Mouse (Mus musculus): ENCODE measurements around the gene Efna5. TPM values are rescaled to one million over a fixed set of nuclear protein-coding genes. Genes with fewer than 3 reads are reported as not detected.

Gene Efna5
- polyA plus RNA-seq (2021): 18.6 TPM

DNA sequence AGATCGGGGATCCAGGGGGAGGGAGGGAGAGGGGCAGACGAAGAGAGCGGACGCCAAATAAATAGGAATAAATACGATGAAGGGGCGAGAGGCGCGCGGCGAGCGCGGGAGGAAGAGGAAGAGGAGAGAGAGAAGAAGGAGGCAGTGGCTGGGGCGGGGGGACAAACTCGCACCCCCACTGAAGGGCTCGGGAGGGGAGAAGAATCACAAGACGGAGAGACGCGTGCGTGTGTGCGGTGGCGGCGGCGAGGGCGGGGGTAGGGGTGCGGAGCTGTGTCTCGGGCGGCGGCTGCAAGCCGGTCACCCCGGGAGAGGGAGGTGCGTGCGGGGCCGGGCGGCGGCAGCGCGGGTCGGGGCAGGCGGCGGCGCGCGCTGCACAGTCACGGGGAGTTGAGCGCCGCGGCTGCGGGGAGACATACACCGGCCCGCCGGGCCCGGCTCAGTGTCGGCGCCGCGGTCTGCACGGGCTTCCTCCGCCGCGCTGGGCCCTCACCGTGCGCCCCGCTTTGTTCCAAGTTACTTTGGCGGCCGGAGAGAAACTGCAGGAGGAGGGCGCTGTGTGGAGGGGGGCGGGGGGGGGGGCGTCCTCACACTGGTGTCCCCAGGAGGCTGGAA, at the start of gene Efna5:
Efna5 (minus strand) TSS at position 142 of the 615 bp plus-strand sequence.
- no peak for DNase-seq (ENCODE audit: low read depth, low spot score)
- CTCF ChIA-PET: no interaction called here
- in situ Hi-C loops (cut with MboI; ENCODE audit: low pct_unique_long_range_greater_than_20kb): loop anchor here (10.0 kb wide), 1 partner anchor 576 kb away; no protein-coding TSS in a partner anchor
- no peak for TF ChIP-seq CTCF (IDR thresholded peaks at IDR 0.05)
- no peaks in the 10 kb centered on the region for H3K27me3 ChIP-seq
- POLR2A ChIA-PET: no interaction called here
- ATAC-seq: peak; percentile 4

GRCm38 (mm10) chr17:62915304-62915703, 34.2 kb upstream of the Efna5 start:
- ATAC-seq: no peak
- ChIA-PET POLR2A (no interaction called here), CTCF (no interaction called here)
- H3K27me3 ChIP-seq: peaks cover 30% of the 10 kb centered on the region
- no peak for DNase-seq (ENCODE audit: low read depth, low spot score)
- TF ChIP-seq CTCF (IDR thresholded peaks at IDR 0.05): no peak
- in situ Hi-C loops (cut with MboI; ENCODE audit: low pct_unique_long_range_greater_than_20kb): no loop called here

DNA sequence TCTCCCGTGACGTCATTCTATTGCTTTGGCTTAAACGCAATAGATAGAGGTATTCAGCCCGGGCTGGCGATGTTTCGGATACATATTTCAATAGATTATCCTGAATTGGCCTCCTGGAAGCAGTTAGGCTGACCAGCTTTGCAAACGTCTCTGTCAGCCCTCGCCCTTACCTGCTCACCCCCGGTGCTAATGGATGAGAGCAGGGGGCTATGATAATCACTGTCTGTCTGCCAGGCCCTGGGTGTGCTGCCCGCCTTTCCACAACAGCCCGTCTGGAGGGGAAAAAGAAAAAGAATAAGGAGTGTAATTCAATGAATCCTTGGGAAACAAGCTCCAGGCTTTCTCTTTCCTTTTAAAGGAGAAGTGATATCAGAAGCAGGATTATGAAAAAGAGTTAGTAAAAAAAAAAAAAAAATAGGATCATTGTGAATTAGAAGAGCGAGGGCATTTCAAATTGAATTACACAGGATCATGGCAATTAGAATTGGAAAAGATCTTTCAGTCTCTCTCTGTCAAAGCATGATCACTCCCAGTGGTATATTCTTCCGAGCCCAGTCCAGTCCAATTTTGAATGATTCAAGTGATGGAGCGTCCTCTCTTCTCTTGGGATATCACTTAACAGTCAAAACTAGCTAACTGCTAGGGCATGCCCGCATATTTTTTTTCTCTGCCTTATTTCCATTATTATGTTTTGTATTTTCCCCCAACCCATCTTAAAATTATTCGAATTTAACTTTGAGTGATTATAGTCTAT, 24.8 kb upstream of the Efna5 start:
- peaks cover 44% of the 10 kb centered on the region for H3K27me3 ChIP-seq
- no peak for DNase-seq (ENCODE audit: low read depth, low spot score)
- ATAC-seq: no peak
- in situ Hi-C loops (cut with MboI; ENCODE audit: low pct_unique_long_range_greater_than_20kb): no loop called here
- ChIA-PET CTCF (no interaction called here), POLR2A (interaction anchor here (0.7 kb wide), 1 partner anchor 482 kb away, joined by 4 read pairs; no protein-coding TSS in a partner anchor)
- no peak for TF ChIP-seq CTCF (IDR thresholded peaks at IDR 0.05)

GRCm38 (mm10) chr17:62899066-62899465, 17.9 kb upstream of the Efna5 start:
- no peak for TF ChIP-seq CTCF (IDR thresholded peaks at IDR 0.05)
- in situ Hi-C loops (cut with MboI; ENCODE audit: low pct_unique_long_range_greater_than_20kb): no loop called here
- ChIA-PET CTCF (interaction anchor here (1.4 kb wide), 1 partner anchor 15 kb away, joined by 4 read pairs; no protein-coding TSS in a partner anchor), POLR2A (no interaction called here)
- ATAC-seq (no peak), DNase-seq (ENCODE audit: low read depth, low spot score) (no peak)
- H3K27me3 ChIP-seq: peaks cover 3% of the 10 kb centered on the region

GRCm38 (mm10) chr17:62889991-62890390, 8.9 kb upstream of the Efna5 start:
- CTCF ChIA-PET: no interaction called here
- POLR2A ChIA-PET: no interaction called here

DNA sequence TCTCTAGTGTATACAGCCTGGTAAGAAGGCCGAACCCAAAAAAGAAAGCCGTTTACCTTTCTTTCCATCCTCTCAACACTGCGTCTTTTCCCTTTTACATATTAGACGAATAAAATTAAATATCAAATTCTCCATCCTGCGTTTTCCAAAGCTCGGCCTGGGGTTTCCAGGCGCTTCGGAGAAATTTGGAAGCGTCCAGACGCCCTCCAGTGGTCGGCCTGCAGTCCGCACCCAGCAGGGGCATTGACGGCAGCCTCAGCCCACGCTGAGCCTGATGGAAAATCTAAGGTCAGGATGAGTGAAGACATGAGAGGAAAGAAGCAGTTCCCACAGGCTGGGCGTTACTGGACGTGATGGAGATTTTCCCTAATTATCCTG, 3.0 kb upstream of the Efna5 start:
- ChIA-PET POLR2A (no interaction called here), CTCF (interaction anchor here (0.8 to 0.9 kb wide), 2 partner anchors 15 to 425 kb away, joined by 3 to 4 read pairs; no protein-coding TSS in a partner anchor)
- peak; percentile 29 for ATAC-seq
- no peak for DNase-seq (ENCODE audit: low read depth, low spot score)
- TF ChIP-seq CTCF (IDR thresholded peaks at IDR 0.05): no peak
- in situ Hi-C loops (cut with MboI; ENCODE audit: low pct_unique_long_range_greater_than_20kb): loop anchor here (10.0 kb wide), 1 partner anchor 579 kb away; no protein-coding TSS in a partner anchor
- H3K27me3 ChIP-seq: peaks cover 3% of the 10 kb centered on the region

More at GRCm38 (mm10) chr17:62889991-62890390, 8.9 kb upstream of the Efna5 start:
- H3K27me3 ChIP-seq: peaks cover 38% of the 10 kb centered on the region
- no peak for TF ChIP-seq CTCF (IDR thresholded peaks at IDR 0.05)
- in situ Hi-C loops (cut with MboI; ENCODE audit: low pct_unique_long_range_greater_than_20kb): loop anchor here (10.0 kb wide), 1 partner anchor 585 kb away; no protein-coding TSS in a partner anchor
- DNase-seq (ENCODE audit: low read depth, low spot score): no peak
- no peak for ATAC-seq

DNA sequence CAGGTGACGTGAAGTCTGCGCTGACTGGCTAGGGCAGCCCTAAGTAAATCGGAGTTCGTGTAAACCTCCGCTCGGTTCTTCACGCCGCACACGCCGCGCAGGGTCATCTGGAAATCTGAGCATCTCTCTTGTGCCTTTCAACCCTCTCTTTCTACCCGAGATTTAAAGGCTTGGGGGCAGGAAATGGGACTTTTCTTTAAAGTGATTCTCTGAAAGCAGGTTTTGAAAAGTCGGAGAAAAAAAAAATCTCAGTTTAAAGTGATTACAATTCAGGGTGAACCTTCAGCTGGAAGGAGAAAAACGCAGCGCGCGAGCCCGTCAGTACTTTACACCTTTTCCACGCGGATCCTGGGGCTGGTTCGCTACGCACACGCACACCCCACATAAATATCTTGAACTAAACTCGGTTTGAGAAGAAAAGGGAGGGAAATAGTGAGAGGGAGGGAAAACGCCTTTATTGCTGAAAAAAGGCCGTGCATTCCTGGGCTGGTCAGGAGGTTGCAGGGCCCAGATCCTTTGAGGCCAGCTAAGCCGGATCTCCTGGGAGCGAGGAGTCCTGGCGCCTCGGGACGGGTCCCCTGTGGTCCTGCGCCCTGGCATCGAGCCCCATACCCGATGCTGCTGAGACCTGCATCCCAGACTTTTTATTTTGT, 2.5 kb upstream of the Efna5 start:
- DNase-seq (ENCODE audit: low read depth, low spot score) (no peak), ATAC-seq (no peak)
- ChIA-PET POLR2A (interaction anchor here (0.9 kb wide), 1 partner anchor 378 kb away, joined by 3 read pairs; no protein-coding TSS in a partner anchor), CTCF (interaction anchor here (0.9 kb wide), 1 partner anchor 15 kb away, joined by 4 read pairs; no protein-coding TSS in a partner anchor)
- no peak for TF ChIP-seq CTCF (IDR thresholded peaks at IDR 0.05)
- in situ Hi-C loops (cut with MboI; ENCODE audit: low pct_unique_long_range_greater_than_20kb): loop anchor here (10.0 kb wide), 1 partner anchor 579 kb away; no protein-coding TSS in a partner anchor
- peaks cover 3% of the 10 kb centered on the region for H3K27me3 ChIP-seq

- DNase-seq (ENCODE audit: low read depth, low spot score) (peak; percentile 78), ATAC-seq (peak; percentile 71)
- no peaks in the 10 kb centered on the region for H3K27me3 ChIP-seq
- POLR2A ChIA-PET: interaction anchor here (0.6 to 1.1 kb wide), 6 partner anchors 30 to 576 kb away, joined by 3 to 4 read pairs (median 3); no protein-coding TSS in a partner anchor
- no peak for TF ChIP-seq CTCF (IDR thresholded peaks at IDR 0.05)
- in situ Hi-C loops (cut with MboI; ENCODE audit: low pct_unique_long_range_greater_than_20kb): loop anchor here (10.0 kb wide), 1 partner anchor 578 kb away; no protein-coding TSS in a partner anchor
- CTCF ChIA-PET: no interaction called here
Measured at GRCm38 (mm10) chr17:62882726-62883475, 1.8 kb upstream of the Efna5 start.

DNA sequence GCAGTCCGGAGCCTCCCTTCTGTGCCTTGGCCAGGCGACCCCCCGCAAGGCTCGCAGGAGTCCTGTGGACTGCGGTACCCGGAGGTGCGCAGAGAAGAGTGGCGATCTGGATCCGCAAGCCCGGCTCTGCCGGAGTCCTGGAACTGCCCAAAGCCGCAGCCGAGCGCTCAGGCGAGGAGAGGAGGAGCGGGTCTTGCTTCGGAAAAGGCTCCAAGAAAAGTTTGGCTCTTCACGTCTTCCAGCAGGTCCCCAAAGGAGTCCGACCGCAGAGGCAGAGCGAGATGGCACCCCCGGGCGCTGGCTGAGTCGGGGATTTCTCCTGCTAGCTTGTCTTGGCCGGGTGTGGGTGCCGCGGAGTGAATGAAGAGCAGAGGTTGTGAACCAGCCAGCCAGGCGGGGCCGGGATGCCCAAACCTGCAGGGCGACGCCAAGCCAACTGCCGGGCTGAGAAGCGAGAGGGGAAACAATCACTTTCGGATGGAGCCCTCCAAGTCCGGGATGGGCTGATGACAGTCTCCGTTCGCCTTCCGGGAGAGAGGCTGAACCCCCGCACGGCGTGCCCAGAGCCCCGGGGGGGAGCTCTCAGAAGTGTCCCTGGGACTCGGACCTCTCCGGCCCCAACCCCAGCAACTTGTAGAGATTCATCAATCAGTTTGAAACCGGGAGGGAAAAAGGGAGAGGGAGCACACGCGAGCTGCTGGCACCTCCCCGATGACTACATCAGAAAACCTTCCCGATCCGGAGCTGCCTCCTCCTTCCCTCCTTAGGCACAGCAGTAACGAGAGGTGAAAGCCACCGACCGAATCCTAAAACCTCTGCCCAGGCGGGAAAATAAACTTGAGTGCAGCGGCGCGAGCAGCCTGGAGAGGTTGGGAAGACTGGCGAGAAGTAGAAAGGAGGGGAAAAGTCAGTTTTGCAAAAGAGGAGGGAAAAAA, 941 bp upstream of the Efna5 start:
- TF ChIP-seq CTCF (IDR thresholded peaks at IDR 0.05): no peak
- in situ Hi-C loops (cut with MboI; ENCODE audit: low pct_unique_long_range_greater_than_20kb): loop anchor here (10.0 kb wide), 1 partner anchor 577 kb away; no protein-coding TSS in a partner anchor
- DNase-seq (ENCODE audit: low read depth, low spot score) (no peak), ATAC-seq (peak; percentile 64)
- H3K27me3 ChIP-seq: no peaks in the 10 kb centered on the region
- ChIA-PET POLR2A (interaction anchor here (0.7 to 1.1 kb wide), 5 partner anchors 61 to 577 kb away, joined by 3 to 4 read pairs (median 3); no protein-coding TSS in a partner anchor), CTCF (no interaction called here)
